Mouse (Mus musculus): ENCODE results near the gene Dusp12. TPM values are rescaled to one million over a fixed set of nuclear protein-coding genes. Genes with fewer than 3 reads are reported as not detected.

Gene Dusp12
- polyA plus RNA-seq, 1 experiment from 2014 or later: 24.9 TPM

GRCm38 (mm10) chr1:170857369-170857768 is 28.0 kb downstream of the Dusp12 start:
- H3K27ac ChIP-seq (replicated peaks): no peak overlapping the region
- 76% methylated on average over 2 of the region's 2 CpGs for WGBS
- ATAC-seq (ENCODE audit: extremely low read depth, insufficient number of reproducible peaks, low FRiP score, low TSS enrichment): no peak

GRCm38 (mm10) chr1:170855056-170855760 is 30.1 kb downstream of the Dusp12 start:
- no peak for ATAC-seq (ENCODE audit: extremely low read depth, insufficient number of reproducible peaks, low FRiP score, low TSS enrichment)
- H3K4me3 ChIP-seq: no peak overlapping the region
- H3K9me3 ChIP-seq: no peaks in the 10 kb centered on the region
- no peak overlapping the region for H3K9ac ChIP-seq
- H3K4me2 ChIP-seq: no peak overlapping the region
- H3K4me1 ChIP-seq: peaks cover 28% of the 10 kb centered on the region
- 73% methylated on average over 13 of the region's 13 CpGs for WGBS
- no peak overlapping the region for H3K27ac ChIP-seq (replicated peaks)
- H3K27me3 ChIP-seq (replicated peaks): no peaks in the 10 kb centered on the region
- peaks cover 14% of the 10 kb centered on the region for H3K36me3 ChIP-seq

More at GRCm38 (mm10) chr1:170857369-170857768, 28.0 kb downstream of the Dusp12 start:
- peaks cover 31% of the 10 kb centered on the region for H3K4me1 ChIP-seq
- H3K4me2 ChIP-seq: no peak overlapping the region
- H3K27me3 ChIP-seq (replicated peaks): no peaks in the 10 kb centered on the region
- H3K4me3 ChIP-seq: no peak overlapping the region
- no peak overlapping the region for H3K9ac ChIP-seq
- H3K9me3 ChIP-seq: no peaks in the 10 kb centered on the region
- peaks cover 6% of the 10 kb centered on the region; the same call in 1 of the 2 replicates for H3K36me3 ChIP-seq

- no peak for ATAC-seq (ENCODE audit: extremely low read depth, insufficient number of reproducible peaks, low FRiP score, low TSS enrichment)
- H3K4me1 ChIP-seq: peaks cover 31% of the 10 kb centered on the region
- no peak overlapping the region for H3K4me2 ChIP-seq
- WGBS: 83% methylated on average over 3 of the region's 3 CpGs
- peaks cover 23% of the 10 kb centered on the region for H3K36me3 ChIP-seq
- H3K27ac ChIP-seq (replicated peaks): no peak overlapping the region
- no peaks in the 10 kb centered on the region for H3K9me3 ChIP-seq
- no peak overlapping the region for H3K4me3 ChIP-seq
- no peak overlapping the region for H3K9ac ChIP-seq
- no peaks in the 10 kb centered on the region for H3K27me3 ChIP-seq (replicated peaks)
Observed at GRCm38 (mm10) chr1:170853604-170854003, 31.7 kb downstream of the Dusp12 start.

GRCm38 (mm10) chr1:170850637-170851624 is 34.4 kb downstream of the Dusp12 start:
- peak overlapping the region; percentile 54 for H3K4me2 ChIP-seq
- H3K4me3 ChIP-seq: peak overlapping the region; percentile 22; the same call in 1 of the 2 replicates
- no peak for ATAC-seq (ENCODE audit: extremely low read depth, insufficient number of reproducible peaks, low FRiP score, low TSS enrichment)
- 41% methylated on average over 23 of the region's 23 CpGs for WGBS
- H3K27ac ChIP-seq (replicated peaks): peak overlapping the region; percentile 66
- H3K9ac ChIP-seq: peak overlapping the region; percentile 3
- H3K9me3 ChIP-seq: no peaks in the 10 kb centered on the region
- H3K27me3 ChIP-seq (replicated peaks): no peaks in the 10 kb centered on the region
- peaks cover 33% of the 10 kb centered on the region for H3K4me1 ChIP-seq
- H3K36me3 ChIP-seq: peaks cover 32% of the 10 kb centered on the region

- no peaks in the 10 kb centered on the region for H3K27me3 ChIP-seq (replicated peaks)
- no peaks in the 10 kb centered on the region for H3K9me3 ChIP-seq
- 89% methylated on average over 2 of the region's 2 CpGs for WGBS
- ATAC-seq (ENCODE audit: extremely low read depth, insufficient number of reproducible peaks, low FRiP score, low TSS enrichment): no peak
- peaks cover 32% of the 10 kb centered on the region for H3K36me3 ChIP-seq
- peaks cover 36% of the 10 kb centered on the region for H3K4me1 ChIP-seq
- H3K4me2 ChIP-seq: no peak overlapping the region
- H3K27ac ChIP-seq (replicated peaks): no peak overlapping the region; the same call in 1 of the 2 replicates
- no peak overlapping the region for H3K9ac ChIP-seq
- H3K4me3 ChIP-seq: no peak overlapping the region
Observed at GRCm38 (mm10) chr1:170850007-170850406, 35.3 kb downstream of the Dusp12 start.

- H3K9me3 ChIP-seq: no peaks in the 10 kb centered on the region
- H3K4me1 ChIP-seq: peaks cover 33% of the 10 kb centered on the region
- peak overlapping the region; percentile 57 for H3K9ac ChIP-seq
- WGBS: 7% methylated on average over 10 of the region's 10 CpGs
- H3K27me3 ChIP-seq (replicated peaks): no peaks in the 10 kb centered on the region
- H3K27ac ChIP-seq (replicated peaks): peak overlapping the region; percentile 80
- peak overlapping the region; percentile 12 for H3K4me3 ChIP-seq
- no peak for ATAC-seq (ENCODE audit: extremely low read depth, insufficient number of reproducible peaks, low FRiP score, low TSS enrichment)
- peak overlapping the region; percentile 59 for H3K4me2 ChIP-seq
- peaks cover 29% of the 10 kb centered on the region for H3K36me3 ChIP-seq
Observed at GRCm38 (mm10) chr1:170845448-170846307, 39.7 kb downstream of the Dusp12 start.

GRCm38 (mm10) chr1:170844380-170844779 is 41.0 kb downstream of the Dusp12 start:
- Histone ChIP-seq H3K9me3 (no peaks in the 10 kb centered on the region), H3K4me3 (no peak overlapping the region), H3K4me2 (no peak overlapping the region), H3K27me3 (replicated peaks) (no peaks in the 10 kb centered on the region), H3K9ac (no peak overlapping the region), H3K27ac (replicated peaks) (no peak overlapping the region), H3K36me3 (peaks cover 25% of the 10 kb centered on the region), H3K4me1 (peaks cover 25% of the 10 kb centered on the region)
- WGBS: 57% methylated on average over 8 of the region's 8 CpGs
- ATAC-seq (ENCODE audit: extremely low read depth, insufficient number of reproducible peaks, low FRiP score, low TSS enrichment): no peak

GRCm38 (mm10) chr1:170839685-170840084 is 45.7 kb downstream of the Dusp12 start:
- Histone ChIP-seq H3K4me3 (no peak overlapping the region), H3K36me3 (peaks cover 24% of the 10 kb centered on the region), H3K4me1 (peaks cover 10% of the 10 kb centered on the region), H3K9ac (no peak overlapping the region), H3K27me3 (replicated peaks) (no peaks in the 10 kb centered on the region), H3K27ac (replicated peaks) (no peak overlapping the region), H3K9me3 (no peaks in the 10 kb centered on the region), H3K4me2 (no peak overlapping the region)
- no peak for ATAC-seq (ENCODE audit: extremely low read depth, insufficient number of reproducible peaks, low FRiP score, low TSS enrichment)

GRCm38 (mm10) chr1:170834756-170835155 is 50.6 kb downstream of the Dusp12 start:
- no peak overlapping the region for H3K27ac ChIP-seq (replicated peaks)
- H3K9ac ChIP-seq: no peak overlapping the region
- no peak overlapping the region for H3K4me2 ChIP-seq
- ATAC-seq (ENCODE audit: extremely low read depth, insufficient number of reproducible peaks, low FRiP score, low TSS enrichment): no peak
- 61% methylated on average over 9 of the region's 9 CpGs for WGBS
- no peaks in the 10 kb centered on the region for H3K27me3 ChIP-seq (replicated peaks)
- peaks cover 38% of the 10 kb centered on the region for H3K36me3 ChIP-seq
- H3K4me1 ChIP-seq: peaks cover 10% of the 10 kb centered on the region
- H3K4me3 ChIP-seq: no peak overlapping the region
- H3K9me3 ChIP-seq: no peaks in the 10 kb centered on the region

GRCm38 (mm10) chr1:170829781-170830180 is 55.6 kb downstream of the Dusp12 start:
- no peak for ATAC-seq (ENCODE audit: extremely low read depth, insufficient number of reproducible peaks, low FRiP score, low TSS enrichment)
- H3K36me3 ChIP-seq: peaks cover 31% of the 10 kb centered on the region
- no peaks in the 10 kb centered on the region for H3K27me3 ChIP-seq (replicated peaks)
- no peak overlapping the region for H3K4me2 ChIP-seq
- WGBS: 100% methylated on average over 1 of the region's 1 CpGs
- no peaks in the 10 kb centered on the region for H3K9me3 ChIP-seq
- H3K27ac ChIP-seq (replicated peaks): no peak overlapping the region
- H3K9ac ChIP-seq: no peak overlapping the region
- peaks cover 6% of the 10 kb centered on the region for H3K4me1 ChIP-seq
- no peak overlapping the region for H3K4me3 ChIP-seq

- 87% methylated on average over 6 of the region's 6 CpGs for WGBS
- Histone ChIP-seq H3K4me3 (no peak overlapping the region), H3K9me3 (no peaks in the 10 kb centered on the region), H3K27ac (replicated peaks) (no peak overlapping the region), H3K4me1 (peaks cover 5% of the 10 kb centered on the region; the same call in 1 of the 2 replicates), H3K4me2 (no peak overlapping the region), H3K36me3 (peaks cover 29% of the 10 kb centered on the region), H3K9ac (no peak overlapping the region), H3K27me3 (replicated peaks) (no peaks in the 10 kb centered on the region)
- no peak for ATAC-seq (ENCODE audit: extremely low read depth, insufficient number of reproducible peaks, low FRiP score, low TSS enrichment)
Observed at GRCm38 (mm10) chr1:170829344-170829743, 56.0 kb downstream of the Dusp12 start.
